Mouse (Mus musculus): Measurements from ENCODE around the gene Phactr1.

The Phactr1 gene

DNA sequence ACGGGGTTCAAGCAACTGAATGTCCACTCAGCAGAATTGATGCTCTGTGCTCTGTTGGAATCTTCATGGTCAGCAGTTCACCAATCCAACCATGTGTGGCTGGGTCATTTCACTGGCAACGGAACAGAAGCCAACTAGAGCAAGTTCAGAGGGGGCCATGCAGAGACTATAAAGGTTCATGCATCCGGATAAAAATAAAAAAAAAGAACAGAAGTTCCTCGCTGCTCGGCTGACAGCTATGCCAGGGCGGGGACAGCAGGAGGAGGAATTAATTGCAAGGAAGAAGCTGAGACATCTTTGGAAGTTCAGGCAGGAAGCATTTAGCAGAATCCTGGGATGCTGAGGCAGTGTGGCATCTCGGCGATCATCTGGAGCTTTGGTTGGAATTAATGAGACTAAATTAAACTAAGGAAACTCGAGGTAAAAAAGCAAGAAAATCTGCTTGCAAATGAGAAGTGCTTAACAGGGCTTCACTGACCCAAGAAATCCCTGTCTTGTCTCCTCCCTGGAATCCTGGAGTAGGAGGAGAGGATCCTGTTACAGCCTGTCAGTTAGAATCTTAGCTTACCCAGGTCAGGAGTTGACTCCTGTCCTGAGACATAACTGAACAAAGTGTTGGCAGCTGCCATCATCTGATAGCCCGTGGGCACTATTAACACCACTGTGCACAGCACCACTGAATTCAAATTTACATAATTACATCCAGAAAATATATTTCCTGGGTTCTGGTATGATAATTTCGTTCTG, 77.4 kb downstream of the Phactr1 start:
- no peak for DNase-seq (ENCODE audit: low read depth, low spot score)

DNA sequence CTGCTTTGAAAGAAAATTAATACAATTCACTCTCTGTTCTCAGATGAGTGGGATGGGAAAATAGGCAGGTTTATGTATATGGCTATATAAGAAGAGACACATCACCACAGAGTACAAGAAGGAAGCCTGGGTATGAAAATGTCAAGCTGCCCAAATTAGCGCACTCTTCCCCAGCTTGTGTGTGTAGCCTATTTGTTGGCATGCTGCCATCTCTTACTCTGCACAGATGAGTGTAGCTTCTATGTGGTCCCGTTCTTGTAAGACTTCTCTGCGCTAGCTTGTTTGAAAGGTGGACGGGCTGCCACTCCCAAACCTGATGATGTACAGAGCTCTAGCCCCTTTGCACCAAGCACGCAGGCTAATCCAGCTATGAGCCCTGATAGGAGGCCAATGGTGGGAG, 78.7 kb downstream of the Phactr1 start:
- DNase-seq (ENCODE audit: low read depth, low spot score), result no peak

DNA sequence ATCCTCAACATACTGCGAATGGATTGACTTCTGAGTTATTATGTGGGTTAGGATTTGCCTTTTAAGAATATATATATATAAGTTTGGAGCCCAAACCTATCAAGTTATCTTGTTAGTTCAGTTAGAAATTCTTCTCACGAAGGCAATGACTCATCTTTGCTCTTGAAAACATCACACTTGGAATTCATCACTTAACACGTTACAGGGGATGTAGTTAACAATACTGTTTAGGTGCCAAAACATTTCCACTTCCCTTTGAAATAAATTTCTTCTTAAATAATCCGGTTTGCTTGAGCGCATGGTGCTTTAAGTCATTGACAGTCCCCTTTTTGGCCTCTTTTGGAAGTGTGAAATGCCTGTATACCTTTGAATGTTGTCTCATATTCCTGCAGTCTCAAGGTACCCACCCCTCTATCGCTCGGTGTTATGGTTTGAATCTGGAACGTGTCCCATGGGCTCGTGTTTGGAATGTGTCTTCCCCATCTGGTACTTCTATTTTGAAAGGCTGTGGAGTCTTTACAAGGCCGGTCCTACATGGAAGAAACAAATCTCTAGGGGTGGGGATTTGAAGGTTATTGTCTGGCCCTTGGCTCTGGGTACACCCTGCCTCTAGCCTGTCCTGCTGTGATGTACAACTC, 80.6 kb downstream of the Phactr1 start:
- no peak for DNase-seq (ENCODE audit: low read depth, low spot score)

DNA sequence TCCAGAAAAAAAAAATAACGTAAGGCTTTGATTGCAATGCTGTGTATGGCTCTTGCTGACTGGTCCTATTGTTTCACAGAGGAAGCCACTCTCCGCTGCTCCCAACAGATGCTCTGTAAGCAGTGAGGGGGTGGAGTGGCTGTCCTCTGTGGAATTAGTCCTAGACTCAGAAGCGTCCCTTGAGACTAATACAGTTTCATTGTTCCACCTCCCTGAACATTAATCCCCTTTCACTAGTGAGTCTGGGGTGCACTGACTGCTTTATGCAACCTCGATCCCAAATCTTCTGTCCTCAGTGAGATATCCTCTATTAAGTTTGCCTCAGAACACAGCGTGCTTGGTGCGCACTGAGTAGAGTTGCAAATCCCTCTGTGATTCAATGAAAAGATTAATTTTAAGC, 91.9 kb downstream of the Phactr1 start:
- DNase-seq (ENCODE audit: low read depth, low spot score), result peak; percentile 35

DNA sequence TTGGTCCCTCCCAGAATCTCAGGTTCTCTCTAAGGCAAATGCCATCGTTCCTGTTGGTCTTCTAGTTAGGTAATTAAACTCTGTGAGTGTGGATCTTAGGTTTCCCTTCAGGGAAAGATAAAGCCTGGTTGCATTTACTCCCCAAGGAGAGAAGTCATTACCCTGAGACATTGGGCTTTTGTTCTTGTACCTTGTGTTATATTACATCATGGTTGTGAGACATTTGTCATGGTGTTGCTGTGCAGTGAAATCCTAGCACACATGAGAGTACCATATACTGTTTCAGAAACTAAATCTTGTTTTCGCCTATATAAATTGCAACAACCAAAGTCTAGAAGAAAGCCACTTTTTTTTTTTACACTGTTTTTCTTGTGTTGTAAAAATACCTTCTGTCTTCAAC, 93.6 kb downstream of the Phactr1 start:
- DNase-seq (ENCODE audit: low read depth, low spot score), result no peak

DNA sequence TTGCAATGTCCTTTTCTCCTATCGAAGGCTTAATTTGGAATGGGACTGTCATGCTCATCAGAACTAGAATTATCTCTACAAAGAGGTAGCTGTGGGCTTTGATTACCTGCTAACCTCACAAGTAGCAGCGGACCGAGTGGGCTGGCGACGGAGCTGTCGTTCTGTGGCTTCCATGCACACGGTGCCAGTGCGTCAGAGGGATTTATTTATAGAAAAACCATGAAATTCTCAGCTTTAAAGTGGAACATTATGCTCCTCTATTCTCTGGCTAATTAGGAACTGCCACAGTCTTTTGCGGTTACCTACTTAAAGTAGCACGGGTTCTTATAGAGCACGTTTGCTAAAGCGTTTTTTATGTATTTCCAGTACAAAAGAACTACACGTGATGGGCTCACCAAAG, 101.7 kb downstream of the Phactr1 start:
- no peak for DNase-seq (ENCODE audit: low read depth, low spot score)

DNA sequence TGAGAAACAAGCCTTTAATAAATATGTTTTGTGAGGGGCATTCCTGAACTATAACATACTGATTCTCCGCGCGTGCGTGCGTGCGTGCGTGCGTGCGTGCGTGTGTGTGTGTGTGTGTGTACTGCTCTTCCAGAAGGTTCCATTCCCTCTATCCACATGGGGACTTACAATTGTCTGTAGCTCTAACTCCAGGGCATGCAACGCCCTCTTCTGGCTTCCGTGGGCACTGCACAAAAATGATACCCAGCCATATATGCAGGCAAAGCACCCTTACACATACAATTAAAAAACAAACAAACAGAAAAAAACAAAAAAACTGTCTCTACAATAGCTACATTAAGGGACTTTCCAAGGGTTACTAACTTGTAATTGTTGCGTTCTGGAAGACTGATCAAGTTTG, 108.8 kb downstream of the Phactr1 start:
- DNase-seq (ENCODE audit: low read depth, low spot score), result no peak

DNA sequence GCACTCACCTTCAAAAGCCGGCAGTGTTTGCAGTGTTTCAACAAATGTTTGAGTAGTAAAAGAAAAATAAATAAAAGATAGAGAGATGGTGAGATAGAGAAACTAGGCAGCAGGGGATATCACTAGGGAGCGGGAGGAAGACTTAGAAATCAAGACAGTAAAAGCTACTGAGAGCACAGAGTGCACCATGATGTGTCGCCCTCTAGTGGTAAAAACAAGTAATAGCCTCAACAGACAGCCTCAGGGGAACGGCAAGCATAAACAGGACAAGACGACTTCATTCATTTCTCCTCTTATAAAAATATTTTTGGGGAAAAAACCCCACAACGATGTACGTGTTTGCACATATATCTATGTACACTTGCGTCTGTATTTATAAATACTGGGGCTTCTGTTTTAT, 111.9 kb downstream of the Phactr1 start:
- DNase-seq (ENCODE audit: low read depth, low spot score), result no peak

DNA sequence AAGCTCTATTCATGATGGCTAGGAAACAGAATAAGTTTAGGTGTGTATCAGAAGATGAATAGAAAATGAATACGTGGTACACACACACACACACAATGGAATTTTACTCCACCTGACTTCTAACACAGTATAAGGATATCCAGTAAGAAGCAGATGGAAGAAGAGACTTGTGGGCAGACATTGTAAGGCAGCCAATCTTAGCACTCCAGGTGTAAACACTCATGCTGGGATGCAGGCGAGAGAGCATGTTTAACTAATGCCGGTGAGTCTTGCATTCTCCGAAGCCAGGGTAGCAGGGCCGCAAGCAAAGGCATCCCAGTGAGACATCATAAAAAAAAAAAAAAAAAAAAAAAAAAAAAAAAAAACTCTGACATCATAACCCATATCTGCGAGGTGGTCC, 120.1 kb downstream of the Phactr1 start:
- DNase-seq (ENCODE audit: low read depth, low spot score), result no peak

DNA sequence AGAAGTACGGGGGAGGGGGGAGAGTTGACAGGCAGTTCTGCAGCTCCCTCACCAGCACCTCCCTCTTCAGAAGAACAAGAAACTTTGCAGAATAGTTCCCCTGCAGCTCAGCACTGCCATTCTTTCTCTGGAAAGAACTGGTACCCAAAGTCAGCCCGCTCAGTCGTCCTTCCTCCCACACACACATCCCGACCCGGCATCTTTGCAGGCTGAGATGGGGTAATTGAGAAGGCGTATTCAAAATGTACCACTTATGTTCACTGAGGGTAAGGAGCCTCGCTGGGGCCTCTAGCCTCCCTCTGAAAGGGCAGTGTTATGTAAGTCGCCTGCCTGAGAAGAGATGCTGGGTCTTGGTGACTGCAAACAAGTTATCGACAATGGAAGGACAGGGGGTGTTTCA, 123.9 kb downstream of the Phactr1 start:
- no peak for DNase-seq (ENCODE audit: low read depth, low spot score)

DNA sequence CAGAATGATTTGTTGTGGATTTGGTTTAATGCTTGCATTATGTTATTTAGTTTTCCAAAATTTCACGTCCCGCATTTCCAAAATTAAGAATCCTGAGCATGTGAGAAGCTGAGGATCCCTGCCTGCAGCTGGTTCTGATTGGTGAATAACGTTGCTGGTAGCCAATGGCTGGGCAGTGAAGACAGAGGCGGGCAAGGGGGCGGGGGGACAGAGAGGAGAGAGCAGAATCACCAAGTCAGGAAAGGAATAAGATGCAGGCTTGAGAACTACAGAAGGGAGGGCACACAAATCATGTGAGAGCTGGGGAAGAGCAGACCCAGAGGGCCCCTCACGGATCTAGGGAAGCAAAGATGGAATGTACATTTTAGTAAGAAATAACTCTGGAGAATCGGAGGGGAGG, 132.3 kb downstream of the Phactr1 start:
- DNase-seq (ENCODE audit: low read depth, low spot score), result no peak

DNA sequence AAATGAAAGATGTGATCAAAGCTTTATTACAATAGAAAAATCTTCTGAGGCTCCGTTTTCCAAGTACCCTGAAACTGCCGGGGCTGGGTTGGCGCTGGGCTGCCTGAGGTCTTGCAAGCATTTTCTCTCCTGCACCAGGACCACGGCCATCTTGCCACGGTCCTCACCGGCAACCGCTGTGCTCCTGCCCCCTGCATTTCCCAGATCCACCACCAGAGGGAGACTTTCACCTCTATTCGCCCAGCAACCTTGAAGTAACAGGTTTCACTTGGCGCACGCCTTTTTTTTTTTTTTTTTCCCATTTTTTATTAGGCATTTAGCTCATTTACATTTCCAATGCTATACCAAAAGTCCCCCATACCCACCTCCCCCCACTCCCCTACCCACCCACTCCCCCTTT, 138.0 kb downstream of the Phactr1 start:
- peak; percentile 47 for DNase-seq (ENCODE audit: low read depth, low spot score)

DNA sequence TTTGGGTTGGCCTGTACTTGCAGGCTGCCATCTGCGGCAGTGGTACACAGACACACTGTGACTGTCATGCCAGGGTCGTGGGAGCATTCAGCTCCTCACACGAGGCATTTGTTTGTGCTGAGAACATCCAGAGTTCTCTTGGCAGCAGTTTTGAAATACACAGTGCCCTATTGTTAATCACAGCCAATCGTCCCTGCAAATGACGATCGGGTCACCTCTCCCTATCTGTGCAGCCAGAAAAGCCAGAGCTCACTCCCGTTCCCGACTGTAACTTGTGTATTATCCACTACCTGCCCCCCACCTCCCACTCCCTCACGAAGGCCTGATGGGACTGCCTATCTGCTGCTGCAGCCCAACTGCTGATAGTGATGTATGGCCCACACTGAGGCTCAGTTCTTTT, 140.1 kb downstream of the Phactr1 start:
- no peak for DNase-seq (ENCODE audit: low read depth, low spot score)

DNA sequence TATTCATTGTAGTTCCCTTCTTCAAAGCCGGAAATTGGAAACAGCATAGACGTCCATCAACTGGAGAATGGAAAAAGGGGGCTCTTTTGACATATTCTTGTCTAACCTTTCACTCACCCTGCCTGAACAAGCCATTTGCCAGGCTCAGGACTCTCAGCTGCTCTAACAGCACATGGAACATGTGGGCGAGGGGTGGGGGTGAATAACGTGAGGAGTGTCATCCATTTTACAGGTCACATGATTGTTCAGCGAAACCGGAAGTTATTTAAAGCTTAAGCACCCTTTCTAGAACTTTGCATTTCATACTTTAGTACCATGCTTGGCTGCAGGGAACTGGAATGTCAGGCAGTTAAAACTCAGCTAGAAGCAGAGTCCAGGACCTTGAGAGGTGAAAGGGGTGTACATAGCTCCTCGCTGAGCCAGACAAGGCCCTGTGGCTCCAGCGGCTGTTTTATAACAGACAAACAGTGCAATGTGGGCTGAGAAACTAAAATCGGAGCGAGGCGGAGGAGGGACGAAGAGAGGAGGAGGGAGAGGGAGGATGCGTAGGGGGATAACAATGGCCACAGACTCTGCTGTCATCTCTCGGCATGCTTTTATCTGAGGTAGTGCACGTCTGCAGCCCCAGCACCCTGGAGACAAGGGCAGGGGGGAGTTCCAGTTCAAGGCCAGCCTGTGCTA, 141.1 kb downstream of the Phactr1 start:
- no peak for DNase-seq (ENCODE audit: low read depth, low spot score)

DNA sequence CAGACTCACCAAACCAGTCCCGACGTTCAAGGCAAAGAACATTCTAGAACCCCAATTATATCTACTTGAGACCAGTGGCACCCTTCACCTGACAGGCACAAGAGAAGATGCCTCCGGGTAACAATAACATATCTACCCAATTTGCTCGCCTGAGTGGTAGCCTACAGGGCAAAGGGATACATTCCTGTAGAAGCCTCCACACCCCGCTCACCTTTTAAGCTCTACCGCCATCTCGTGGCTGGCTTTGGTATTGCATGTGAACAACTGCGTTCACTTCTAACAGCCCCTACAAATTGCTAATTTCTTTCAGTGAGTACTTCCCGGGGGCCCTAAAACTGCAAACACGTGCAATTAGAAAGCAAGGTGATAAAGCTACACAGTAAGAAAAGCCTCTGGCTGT, 142.1 kb downstream of the Phactr1 start:
- DNase-seq (ENCODE audit: low read depth, low spot score), result peak; percentile 66

DNA sequence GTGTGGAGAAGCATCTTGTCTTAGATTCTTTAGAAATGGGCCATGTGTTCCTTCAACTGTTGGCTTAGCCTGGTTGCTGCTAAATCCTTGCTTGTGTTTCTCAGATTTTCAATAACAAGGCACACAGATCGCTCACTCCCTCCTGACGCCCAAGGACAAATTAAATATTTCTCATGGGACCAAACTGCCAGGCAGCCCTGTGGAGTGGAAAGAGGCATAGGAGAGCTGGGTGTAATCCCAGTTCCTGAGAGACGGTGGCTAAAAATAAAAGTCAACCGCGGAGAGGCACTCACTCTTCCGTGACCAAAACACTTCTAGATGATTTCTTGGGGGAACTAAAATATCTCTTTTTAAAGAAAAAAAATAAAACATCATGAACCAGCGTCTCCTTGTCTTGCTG, 143.5 kb downstream of the Phactr1 start:
- no peak for DNase-seq (ENCODE audit: low read depth, low spot score)

DNA sequence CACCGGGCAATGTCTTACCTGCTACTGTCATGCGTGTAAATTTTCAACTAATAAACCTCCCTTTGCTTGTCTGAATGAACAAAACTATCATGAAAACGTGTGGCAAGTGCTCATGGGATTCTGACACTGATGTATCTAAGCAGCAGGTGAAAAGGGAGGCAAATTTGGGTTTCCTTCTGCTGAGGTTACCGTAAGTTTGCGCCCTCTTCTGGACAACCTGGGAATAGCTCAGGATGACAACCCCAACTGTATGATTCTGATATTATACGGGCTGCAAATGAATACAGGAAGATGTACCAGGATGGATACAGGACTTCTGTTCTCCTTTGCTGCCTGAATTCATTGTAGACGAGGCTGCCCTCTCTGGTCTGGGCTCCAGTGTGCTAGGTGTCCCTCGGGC, 146.2 kb downstream of the Phactr1 start:
- DNase-seq (ENCODE audit: low read depth, low spot score), result no peak

DNA sequence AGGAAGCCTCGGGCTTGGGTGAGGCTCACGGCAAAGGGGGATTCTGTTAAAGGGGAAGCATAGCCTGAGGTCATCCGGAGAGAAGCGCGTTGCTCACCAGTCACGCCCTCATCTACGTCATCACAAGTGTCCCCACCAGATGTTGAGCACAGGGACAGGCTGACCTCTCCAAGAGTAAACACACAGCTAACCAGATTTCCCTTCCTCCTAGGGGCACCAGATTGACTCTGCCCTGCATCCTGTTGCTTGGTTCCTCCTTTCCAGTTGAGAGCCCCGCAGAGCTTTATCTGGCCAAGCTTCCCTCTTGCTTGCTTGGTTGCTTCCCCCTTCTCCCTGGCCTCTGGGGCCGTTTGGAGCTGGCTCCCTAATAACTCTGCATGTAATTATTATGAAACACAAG, 148.6 kb downstream of the Phactr1 start:
- no peak for DNase-seq (ENCODE audit: low read depth, low spot score)

DNA sequence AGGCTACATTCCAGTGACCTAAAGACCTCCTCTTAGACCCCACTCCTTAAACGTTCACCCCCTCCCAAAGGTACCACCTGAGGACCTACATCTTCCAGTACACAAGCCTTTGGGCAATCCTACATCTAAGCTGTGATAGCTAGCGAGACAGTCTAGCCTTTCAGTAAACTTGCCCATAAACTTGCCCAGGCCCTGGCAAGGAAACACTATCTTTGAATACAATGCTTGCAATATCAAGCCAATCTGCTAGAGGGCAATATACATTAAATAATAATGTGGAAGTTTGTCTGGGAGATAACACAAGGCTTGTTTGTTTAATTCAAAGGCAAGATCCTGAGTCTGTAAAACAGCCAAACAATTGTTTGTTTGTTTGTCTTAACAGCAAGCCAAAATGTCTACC, 155.0 kb downstream of the Phactr1 start:
- no peak for DNase-seq (ENCODE audit: low read depth, low spot score)

DNA sequence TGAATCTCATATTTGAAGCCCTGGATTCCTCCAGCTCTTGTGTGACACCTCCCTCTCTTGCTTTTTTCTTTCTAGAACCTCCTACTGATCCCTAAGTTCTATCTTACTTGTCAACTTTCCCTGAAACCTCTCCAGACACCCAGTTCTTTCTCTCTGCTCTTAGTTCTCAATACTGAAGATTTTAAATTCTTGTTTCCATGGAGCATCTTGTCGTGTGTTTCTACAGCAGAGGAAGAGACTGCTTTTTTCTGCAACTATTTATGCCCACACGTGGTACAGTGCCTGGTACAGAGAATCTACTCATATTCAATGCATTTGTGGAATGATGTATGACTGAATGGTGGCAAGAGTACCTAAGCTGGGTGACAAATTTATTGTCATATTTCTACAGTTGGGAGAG, 158.9 kb downstream of the Phactr1 start:
- no peak for DNase-seq (ENCODE audit: low read depth, low spot score)

DNA sequence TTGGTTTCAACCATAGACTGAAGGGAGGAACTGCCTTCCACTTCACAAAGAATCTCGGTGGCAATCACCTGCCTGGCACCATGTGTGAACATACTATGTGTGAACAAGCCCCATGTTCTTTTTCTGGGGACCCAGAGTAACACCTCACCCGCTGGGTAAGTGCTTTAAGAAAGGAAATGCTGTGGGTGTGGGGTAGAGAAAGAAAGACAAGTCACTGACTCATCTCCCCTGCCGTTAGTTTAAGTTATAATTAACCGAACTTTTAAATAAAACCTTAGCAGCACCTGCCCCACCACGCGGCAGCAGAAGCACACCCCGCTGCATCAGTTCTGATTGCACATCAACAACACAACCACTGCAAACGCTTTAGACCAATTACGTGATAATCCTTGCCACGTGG, 171.7 kb downstream of the Phactr1 start:
- DNase-seq (ENCODE audit: low read depth, low spot score), result no peak

DNA sequence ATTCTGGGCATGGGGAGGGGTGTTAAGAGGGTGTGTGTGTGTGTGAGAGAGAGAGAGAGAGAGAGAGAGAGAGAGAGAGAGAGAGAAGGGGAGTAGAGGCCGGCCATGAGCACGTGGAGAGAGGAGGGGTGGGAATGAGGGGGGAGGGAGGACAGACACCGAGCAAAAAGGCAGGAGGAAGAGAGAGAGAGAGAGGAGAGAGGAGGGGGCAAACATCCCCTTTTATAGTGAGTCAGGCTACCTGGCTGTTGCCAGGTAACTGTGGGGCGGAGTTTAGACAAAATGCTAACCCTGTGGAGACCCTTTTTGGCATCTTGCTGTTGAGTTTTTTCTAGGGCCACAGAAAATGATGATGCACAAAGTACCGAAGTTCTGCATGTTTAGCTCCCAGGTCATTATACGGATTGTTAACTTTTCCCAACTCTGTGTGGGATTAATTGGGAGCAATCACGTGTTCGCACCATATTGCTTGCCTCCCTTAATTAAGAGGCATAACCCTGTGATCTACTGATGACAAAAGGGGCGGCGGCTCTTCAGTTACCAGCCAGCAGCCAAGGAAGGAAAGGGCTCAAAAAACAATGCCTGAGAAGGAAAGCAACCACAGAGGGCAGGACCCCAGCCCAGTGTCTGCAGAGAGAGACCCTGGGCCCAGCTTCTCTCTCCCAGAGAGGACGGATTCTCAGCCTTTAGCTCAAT, 173.6 kb downstream of the Phactr1 start:
- DNase-seq (ENCODE audit: low read depth, low spot score), result no peak

All from retina, postnatal 7 days (tissue).